Mouse (Mus musculus): ENCODE measurements around the gene Med13. TPM values are rescaled to one million over a fixed set of nuclear protein-coding genes. Genes with fewer than 3 reads are reported as not detected.

Gene Med13
- polyA plus RNA-seq (2015; fragmentation: Nextera tagmentation; extraction: Ambion mirVana): 9.4 and 10.3 TPM in 2 replicates

- H3K4me3 ChIP-seq: peak within 1 kb of the TSS; percentile 96
- H3K36me3 ChIP-seq: peaks cover 3% of the 10 kb centered on the region
- peak within 1 kb of the TSS; percentile 97 for H3K9ac ChIP-seq
- peaks cover 33% of the 10 kb centered on the region for H3K4me1 ChIP-seq (replicated peaks)
- WGBS: 0% methylated on average over 59 of the region's 81 CpGs
- H3K9me3 ChIP-seq: no peaks in the 10 kb centered on the region
- peak within 1 kb of the TSS; percentile 98 for H3K27ac ChIP-seq
- H3K27me3 ChIP-seq: no peaks in the 10 kb centered on the region
- H3K4me2 ChIP-seq: peak within 1 kb of the TSS; percentile 85
- ATAC-seq (ENCODE audit: low FRiP score): peak; percentile 40
Measured at GRCm38 (mm10) chr11:86356854-86357788, at the start of gene Med13. TSS of gene Med13 (minus strand) at chr11:86357602.

DNA sequence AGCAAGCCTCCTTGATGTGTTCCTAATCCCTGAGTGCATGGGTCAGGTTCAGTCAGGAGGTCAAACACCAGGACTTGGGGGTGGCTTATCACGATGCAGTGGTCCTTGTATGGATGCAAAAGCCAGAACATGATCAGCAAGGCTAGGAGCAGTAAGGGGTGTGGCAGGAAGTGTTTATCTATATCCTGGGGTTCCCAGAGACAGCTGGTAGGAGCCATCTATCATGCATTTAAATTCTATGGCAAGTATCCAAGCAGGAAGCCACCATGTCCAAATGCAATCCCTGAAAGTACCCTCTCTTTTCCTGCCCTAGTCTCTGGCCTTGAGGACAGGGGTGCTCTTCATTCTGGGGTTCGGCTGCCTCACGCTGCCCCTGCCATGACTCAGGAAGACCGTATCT is 47.2 kb upstream of the Med13 start:
- Histone ChIP-seq H3K9ac (no peak overlapping the region), H3K36me3 (no peaks in the 10 kb centered on the region), H3K4me2 (no peak overlapping the region), H3K9me3 (no peaks in the 10 kb centered on the region), H3K27ac (no peak overlapping the region), H3K4me3 (no peak overlapping the region), H3K4me1 (replicated peaks) (peaks cover 5% of the 10 kb centered on the region; the same call in 1 of the 2 replicates), H3K27me3 (no peaks in the 10 kb centered on the region)
- WGBS: 88% methylated on average over 4 of the region's 4 CpGs
- ATAC-seq (ENCODE audit: low FRiP score): no peak

DNA sequence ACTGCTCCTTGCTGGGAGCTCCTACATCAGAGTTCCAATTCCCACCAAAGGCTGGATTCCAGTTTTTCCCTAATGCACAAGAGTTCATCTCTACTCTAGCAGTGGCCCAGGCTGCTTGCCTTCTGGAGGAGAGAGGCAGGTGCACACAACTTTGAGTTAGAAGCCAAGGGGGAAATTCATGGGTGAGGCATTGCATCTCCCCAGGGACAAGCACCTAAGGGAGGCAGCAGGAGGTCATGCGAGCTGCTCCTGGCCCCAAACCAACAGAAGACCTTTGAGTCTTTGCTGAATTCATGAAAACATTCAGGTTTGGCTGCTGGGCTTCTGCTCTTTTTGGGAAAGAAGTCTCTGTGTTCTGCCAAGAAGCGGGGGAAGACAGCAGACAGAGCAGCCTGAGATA is 46.4 kb upstream of the Med13 start:
- Histone ChIP-seq H3K27me3 (no peaks in the 10 kb centered on the region), H3K4me2 (no peak overlapping the region), H3K9ac (no peak overlapping the region), H3K9me3 (no peaks in the 10 kb centered on the region), H3K4me1 (replicated peaks) (peaks cover 3% of the 10 kb centered on the region; the same call in 1 of the 2 replicates), H3K4me3 (no peak overlapping the region), H3K36me3 (no peaks in the 10 kb centered on the region), H3K27ac (no peak overlapping the region)
- WGBS: 74% methylated on average over 2 of the region's 2 CpGs
- no peak for ATAC-seq (ENCODE audit: low FRiP score)

- H3K36me3 ChIP-seq: no peaks in the 10 kb centered on the region
- ATAC-seq (ENCODE audit: low FRiP score): no peak
Measured at GRCm38 (mm10) chr11:86399241-86400107, 42.1 kb upstream of the Med13 start.

GRCm38 (mm10) chr11:86396950-86397594 is 39.7 kb upstream of the Med13 start:
- Histone ChIP-seq H3K27ac (no peak overlapping the region), H3K4me3 (no peak overlapping the region), H3K27me3 (no peaks in the 10 kb centered on the region), H3K9ac (no peak overlapping the region), H3K4me1 (replicated peaks) (peaks cover 3% of the 10 kb centered on the region; the same call in 1 of the 2 replicates), H3K9me3 (no peaks in the 10 kb centered on the region), H3K36me3 (no peaks in the 10 kb centered on the region), H3K4me2 (no peak overlapping the region)
- ATAC-seq (ENCODE audit: low FRiP score): no peak
- 81% methylated on average over 5 of the region's 5 CpGs for WGBS

More at GRCm38 (mm10) chr11:86399241-86400107, 42.1 kb upstream of the Med13 start:
- no peaks in the 10 kb centered on the region for H3K9me3 ChIP-seq
- no peak overlapping the region for H3K4me3 ChIP-seq
- H3K9ac ChIP-seq: no peak overlapping the region
- no peak overlapping the region for H3K27ac ChIP-seq
- no peaks in the 10 kb centered on the region for H3K27me3 ChIP-seq
- no peak overlapping the region for H3K4me2 ChIP-seq
- WGBS: 92% methylated on average over 9 of the region's 9 CpGs
- peaks cover 6% of the 10 kb centered on the region for H3K4me1 ChIP-seq (replicated peaks)

DNA sequence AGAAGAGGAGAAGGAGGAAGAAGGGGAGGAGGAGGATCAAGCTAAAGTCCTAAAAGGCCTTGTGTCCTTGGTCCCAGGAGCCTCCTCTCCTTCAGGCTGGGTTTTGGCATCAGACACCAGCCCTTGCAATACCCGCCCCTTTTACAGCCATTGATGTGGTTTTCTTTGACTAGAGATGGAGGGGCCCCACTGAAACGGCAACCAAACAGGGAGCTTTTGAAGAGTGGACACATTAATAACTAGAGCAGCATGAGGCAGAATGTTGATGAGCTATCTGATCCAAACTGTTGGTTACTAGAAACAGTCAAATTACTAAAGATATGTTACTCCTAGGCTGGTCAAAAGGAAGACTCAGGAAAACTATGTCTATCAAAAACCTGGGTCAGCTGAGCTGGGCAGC is 39.1 kb upstream of the Med13 start:
- WGBS: 26% methylated on average over 2 of the region's 2 CpGs
- no peak overlapping the region for H3K27ac ChIP-seq
- no peak overlapping the region for H3K4me3 ChIP-seq
- H3K9ac ChIP-seq: no peak overlapping the region
- H3K9me3 ChIP-seq: no peaks in the 10 kb centered on the region
- H3K36me3 ChIP-seq: no peaks in the 10 kb centered on the region
- no peaks in the 10 kb centered on the region for H3K27me3 ChIP-seq
- H3K4me2 ChIP-seq: no peak overlapping the region
- ATAC-seq (ENCODE audit: low FRiP score): no peak
- H3K4me1 ChIP-seq (replicated peaks): peaks cover 3% of the 10 kb centered on the region; the same call in 1 of the 2 replicates

DNA sequence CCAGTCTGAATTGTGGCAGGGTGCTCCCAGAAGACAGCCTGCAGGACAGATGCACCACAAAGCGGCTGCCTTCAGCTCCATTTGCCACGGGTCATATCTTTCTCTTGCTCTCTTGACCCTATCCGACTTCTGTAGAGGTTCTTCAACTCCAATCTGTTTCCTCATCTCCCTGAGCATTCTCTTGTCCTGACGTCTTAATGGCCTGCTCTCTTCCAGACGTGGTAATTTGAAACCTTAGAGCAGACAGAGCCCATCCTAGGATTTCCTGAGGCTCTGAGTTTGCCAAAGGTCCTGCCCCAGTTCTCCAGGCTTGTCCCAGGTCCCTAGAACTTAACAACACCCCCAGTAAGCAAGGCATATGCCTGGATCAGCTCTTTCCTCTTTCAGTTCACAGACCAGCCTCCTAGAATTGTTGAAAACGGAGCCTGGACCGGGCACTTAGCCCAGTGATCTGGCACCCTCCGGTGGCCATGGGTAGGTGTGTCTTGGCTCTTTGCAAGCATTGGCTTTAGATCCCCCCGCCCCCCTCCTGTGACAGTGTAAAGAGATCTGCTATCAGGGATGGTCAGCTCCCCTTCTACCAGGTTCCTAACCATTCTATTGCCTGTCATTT is 38.2 kb upstream of the Med13 start:
- no peaks in the 10 kb centered on the region for H3K27me3 ChIP-seq
- H3K4me2 ChIP-seq: no peak overlapping the region
- WGBS: 8% methylated on average over 9 of the region's 9 CpGs
- H3K9me3 ChIP-seq: no peaks in the 10 kb centered on the region
- no peak for ATAC-seq (ENCODE audit: low FRiP score)
- no peak overlapping the region for H3K27ac ChIP-seq
- 0 out of 2 replicates have a peak overlapping the region, but pooled peaks have one; percentile 4 for H3K9ac ChIP-seq
- H3K4me3 ChIP-seq: no peak overlapping the region
- no peaks in the 10 kb centered on the region for H3K36me3 ChIP-seq
- peaks cover 3% of the 10 kb centered on the region; the same call in 1 of the 2 replicates for H3K4me1 ChIP-seq (replicated peaks)

DNA sequence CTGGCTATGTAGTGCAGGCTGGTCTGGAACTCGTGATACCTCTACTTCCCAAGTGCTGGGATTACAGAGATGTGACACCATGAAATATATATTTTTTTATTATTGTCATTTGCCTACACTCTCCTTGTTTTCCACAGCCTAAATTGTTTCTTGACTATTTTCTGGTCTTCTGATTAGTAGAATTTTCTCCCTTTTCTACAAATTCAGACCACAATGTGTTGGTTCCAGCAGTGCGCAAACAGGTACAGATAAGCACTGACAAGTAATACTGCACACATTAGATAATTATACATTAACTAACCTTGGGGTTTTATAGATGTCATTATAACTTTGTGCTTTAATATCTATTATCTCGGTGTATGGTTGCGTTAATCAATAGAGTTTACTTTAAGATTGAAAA is 37.7 kb upstream of the Med13 start:
- no peak overlapping the region for H3K27ac ChIP-seq
- H3K36me3 ChIP-seq: no peaks in the 10 kb centered on the region
- H3K4me3 ChIP-seq: no peak overlapping the region
- no peak overlapping the region for H3K9ac ChIP-seq
- H3K27me3 ChIP-seq: no peaks in the 10 kb centered on the region
- H3K4me1 ChIP-seq (replicated peaks): peaks cover 3% of the 10 kb centered on the region; the same call in 1 of the 2 replicates
- ATAC-seq (ENCODE audit: low FRiP score): no peak
- H3K9me3 ChIP-seq: no peaks in the 10 kb centered on the region
- WGBS: 87% methylated on average over 4 of the region's 4 CpGs
- H3K4me2 ChIP-seq: no peak overlapping the region

- H3K9me3 ChIP-seq: no peaks in the 10 kb centered on the region
- 90% methylated on average over 7 of the region's 7 CpGs for WGBS
- peaks cover 8% of the 10 kb centered on the region; the same call in 1 of the 2 replicates for H3K4me1 ChIP-seq (replicated peaks)
- ATAC-seq (ENCODE audit: low FRiP score): no peak
- H3K27ac ChIP-seq: no peak overlapping the region
- no peak overlapping the region for H3K4me3 ChIP-seq
- no peak overlapping the region for H3K9ac ChIP-seq
- no peaks in the 10 kb centered on the region for H3K27me3 ChIP-seq
- no peaks in the 10 kb centered on the region for H3K36me3 ChIP-seq
- no peak overlapping the region for H3K4me2 ChIP-seq
Measured at GRCm38 (mm10) chr11:86391687-86392086, 34.3 kb upstream of the Med13 start.

DNA sequence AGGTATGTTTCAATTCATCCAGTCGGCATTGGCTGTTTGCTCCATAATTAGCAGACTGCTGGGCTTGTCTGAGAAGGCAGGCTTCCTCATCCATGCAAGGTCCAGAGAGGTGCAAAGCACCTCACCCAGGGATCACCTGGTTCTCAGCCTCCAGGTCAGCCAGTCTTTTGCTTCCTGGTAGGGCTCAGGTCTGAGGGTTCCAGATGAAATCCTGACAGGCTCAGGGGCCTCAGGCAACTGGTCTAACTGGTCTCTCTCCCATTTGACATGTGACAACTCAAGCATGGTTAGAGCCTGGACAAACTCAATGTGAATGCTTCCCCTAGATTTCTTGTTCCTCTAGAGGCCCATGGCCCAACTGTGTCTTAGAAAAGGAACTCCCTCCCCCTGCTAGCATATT is 32.9 kb upstream of the Med13 start:
- Histone ChIP-seq H3K27me3 (no peaks in the 10 kb centered on the region), H3K4me3 (no peak overlapping the region), H3K27ac (no peak overlapping the region), H3K9me3 (no peaks in the 10 kb centered on the region), H3K4me2 (no peak overlapping the region), H3K36me3 (no peaks in the 10 kb centered on the region), H3K9ac (no peak overlapping the region), H3K4me1 (replicated peaks) (peaks cover 5% of the 10 kb centered on the region; the same call in 1 of the 2 replicates)
- ATAC-seq (ENCODE audit: low FRiP score): no peak
- 78% methylated on average over 1 of the region's 1 CpGs for WGBS

GRCm38 (mm10) chr11:86389506-86389905 is 32.1 kb upstream of the Med13 start:
- Histone ChIP-seq H3K9ac (no peak overlapping the region), H3K27me3 (no peaks in the 10 kb centered on the region), H3K4me3 (no peak overlapping the region), H3K9me3 (no peaks in the 10 kb centered on the region), H3K36me3 (no peaks in the 10 kb centered on the region), H3K4me2 (no peak overlapping the region), H3K27ac (no peak overlapping the region), H3K4me1 (replicated peaks) (peaks cover 5% of the 10 kb centered on the region; the same call in 1 of the 2 replicates)
- no peak for ATAC-seq (ENCODE audit: low FRiP score)
- 87% methylated on average over 4 of the region's 4 CpGs for WGBS
